Mouse (Mus musculus) limb, embryonic 10.5 days (tissue): ENCODE data around the gene Crim1. TPM values are rescaled to one million over a fixed set of nuclear protein-coding genes. Genes with fewer than 3 reads are reported as not detected.

Experiments
- DNase-seq: peaks from one replicate; pipeline ENCODE4 v3.0.0-alpha.2; 2017; ENCODE audit warnings: low spot score
- H3K27ac ChIP-seq: fragments of 300-500 bp; sonication (generic); 2 replicates; pipeline ENCODE4 v1.5.1; 2016; ENCODE audit warnings: mild to moderate bottlenecking
- H3K27me3 ChIP-seq: fragments of 300-500 bp; sonication (generic); 2 replicates; pipeline ENCODE4 v1.6.1; 2016; ENCODE audit warnings: low read depth, mild to moderate bottlenecking; ENCODE audit not compliant: poor library complexity, severe bottlenecking
- H3K36me3 ChIP-seq: fragments of 300-500 bp; sonication (generic); 2 replicates; pipeline ENCODE4 v1.6.1; 2016; ENCODE audit warnings: mild to moderate bottlenecking, moderate library complexity
- H3K4me1 ChIP-seq: fragments of 300-500 bp; sonication (generic); 2 replicates; pipeline ENCODE4 v1.6.1; 2016
- H3K4me3 ChIP-seq: fragments of 300-500 bp; sonication (generic); 2 replicates; pipeline ENCODE4 v1.5.1; 2016; ENCODE audit warnings: mild to moderate bottlenecking, moderate library complexity
- H3K9me3 ChIP-seq: fragments of 300-500 bp; sonication (generic); replicated peaks from 2 replicates; pipeline ENCODE4 v1.6.1; 2016; ENCODE audit warnings: mild to moderate bottlenecking
- WGBS: fragments of 180-500 bp; shearing (Covaris S2); methylation state at CpG from one replicate; pipeline ENCODE4 v1.1.7; 2016; 5-methylcytosine and 5-hydroxymethylcytosine counted together
- polyA plus RNA-seq: library from polyadenylated mRNA; unstranded; fragments of >200 nt; fragmentation: Nextera tagmentation; extraction: Ambion mirVana; gene quantifications from 2 replicates; pipeline ENCODE4 v1.2.1, GENCODE M21; 2016

Crim1 gene
- polyA plus RNA-seq, 1 experiment from 2014 or later = 2.2 TPM

DNA sequence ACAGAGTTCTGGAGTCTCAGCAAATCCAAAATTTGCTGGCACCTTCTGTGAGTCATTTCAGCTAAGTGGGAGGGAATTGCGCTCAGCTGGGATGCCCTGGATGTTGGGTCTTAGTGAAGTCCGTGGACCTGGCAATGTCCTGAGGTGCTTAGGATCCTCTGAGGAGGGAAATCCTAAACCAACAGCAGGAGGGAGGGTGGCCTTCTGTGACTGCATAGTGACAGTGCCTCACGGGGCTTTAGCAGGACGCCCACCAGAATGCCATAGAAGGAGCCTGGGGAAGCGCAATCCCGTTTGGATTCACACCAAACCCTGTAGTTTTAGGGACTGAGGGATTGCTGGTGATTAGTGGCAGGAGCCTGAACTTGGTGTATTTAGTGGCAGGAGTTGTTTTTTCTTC lies 17.4 kb downstream of the Crim1 start:
- WGBS = 53% methylated on average over 6 of the region's 6 CpGs
- peaks cover 16% of the 10 kb centered on the region for H3K4me1 ChIP-seq
- H3K36me3 ChIP-seq = no peaks in the 10 kb centered on the region; the same call in 1 of the 2 replicates
- no peak for DNase-seq
- no peaks in the 10 kb centered on the region for H3K9me3 ChIP-seq
- H3K27ac ChIP-seq = no peak overlapping the region
- H3K4me3 ChIP-seq = no peak overlapping the region
- no peaks in the 10 kb centered on the region for H3K27me3 ChIP-seq

DNA sequence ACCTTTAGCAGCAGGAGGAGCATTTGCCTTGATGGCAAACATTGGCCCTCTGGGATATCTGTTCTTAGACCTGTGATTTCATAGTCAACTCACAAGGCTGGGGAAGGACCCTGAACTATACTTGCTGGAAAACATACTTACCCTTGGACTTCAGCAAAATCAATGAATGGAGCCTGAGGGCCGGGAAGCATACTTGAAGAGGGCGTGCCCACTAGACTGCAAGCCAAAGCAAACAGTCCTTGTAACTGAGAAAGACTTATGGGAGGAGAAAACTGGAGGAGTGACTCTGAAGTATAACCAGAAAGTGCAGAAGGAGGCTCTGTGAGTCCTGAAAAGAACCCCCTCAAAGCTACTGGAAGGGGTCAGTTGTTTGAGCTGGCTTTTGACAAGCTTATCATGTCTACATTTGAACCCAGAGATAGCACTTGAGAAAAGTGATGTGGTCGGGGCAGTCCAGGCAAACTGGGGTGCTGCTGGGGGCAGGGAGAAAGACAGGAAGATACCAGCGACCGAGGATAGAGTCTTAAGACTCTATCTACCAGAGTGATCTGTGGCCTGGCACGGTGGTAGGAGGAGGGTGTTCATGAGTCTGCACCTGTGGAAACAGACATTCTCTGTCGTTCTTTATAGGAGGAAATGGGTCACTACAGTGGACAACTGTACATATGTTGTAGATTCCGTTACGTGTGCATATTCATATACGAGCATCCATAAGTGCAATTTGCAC lies 18.6 kb downstream of the Crim1 start:
- 88% methylated on average over 10 of the region's 10 CpGs for WGBS
- no peaks in the 10 kb centered on the region for H3K9me3 ChIP-seq
- no peaks in the 10 kb centered on the region for H3K27me3 ChIP-seq
- DNase-seq = no peak
- no peak overlapping the region for H3K27ac ChIP-seq
- H3K4me1 ChIP-seq = peaks cover 3% of the 10 kb centered on the region; the same call in 1 of the 2 replicates
- H3K4me3 ChIP-seq = no peak overlapping the region
- H3K36me3 ChIP-seq = no peaks in the 10 kb centered on the region; the same call in 1 of the 2 replicates

DNA sequence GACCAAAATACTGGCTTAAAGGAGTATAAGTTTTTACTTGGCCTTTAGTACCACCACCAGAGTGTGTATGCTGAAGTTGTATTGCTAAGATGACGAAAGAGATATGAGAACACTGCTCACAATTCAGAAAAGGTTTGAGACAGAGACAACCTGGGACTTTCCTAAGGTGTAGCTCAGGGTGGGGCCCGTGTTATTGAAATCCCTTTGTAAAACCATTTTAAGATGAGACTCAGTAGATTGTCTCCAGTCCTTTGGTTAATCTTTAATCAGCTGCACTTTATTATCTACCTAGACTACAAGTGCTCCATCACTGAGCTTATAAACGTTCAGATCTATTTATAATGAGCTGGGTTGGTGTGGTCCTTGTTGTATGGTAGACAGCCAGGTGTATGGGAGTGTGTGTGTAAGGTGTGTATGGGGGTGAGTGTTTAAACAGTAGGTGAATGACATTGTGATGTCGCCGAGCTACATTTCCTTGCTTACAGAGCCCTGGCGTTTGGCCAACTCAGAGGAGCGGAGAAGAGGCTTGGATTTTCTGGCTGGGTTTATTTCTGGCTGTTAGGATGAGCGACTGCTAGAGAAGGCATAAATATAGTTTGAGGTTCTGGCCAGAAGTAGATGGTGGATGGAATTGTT lies 21.1 kb downstream of the Crim1 start:
- DNase-seq = no peak
- Histone ChIP-seq H3K4me1 (peaks cover 21% of the 10 kb centered on the region), H3K27ac (no peak overlapping the region), H3K36me3 (no peaks in the 10 kb centered on the region), H3K27me3 (no peaks in the 10 kb centered on the region), H3K4me3 (no peak overlapping the region), H3K9me3 (no peaks in the 10 kb centered on the region)
- WGBS = 92% methylated on average over 8 of the region's 8 CpGs

DNA sequence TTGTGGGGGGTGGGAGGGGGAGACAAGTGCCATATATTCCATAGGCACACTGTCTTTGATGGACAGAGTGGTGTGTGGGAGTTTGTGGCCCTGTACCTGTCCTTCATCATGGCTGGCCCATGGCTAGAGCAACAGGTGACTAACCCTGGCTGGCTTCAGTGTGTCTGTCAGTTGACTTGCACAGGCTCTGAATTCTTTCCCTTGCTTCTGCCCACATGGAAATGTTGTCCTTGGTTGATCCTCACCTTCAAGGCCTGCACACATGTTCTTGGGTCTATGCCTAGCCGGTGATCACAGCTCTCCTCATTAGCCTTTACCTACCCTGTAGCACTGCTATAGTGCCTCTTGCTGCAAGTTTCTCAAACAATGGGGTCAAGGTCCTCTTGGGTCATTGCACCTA lies 21.8 kb downstream of the Crim1 start:
- Histone ChIP-seq H3K4me3 (no peak overlapping the region), H3K27me3 (no peaks in the 10 kb centered on the region), H3K9me3 (no peaks in the 10 kb centered on the region), H3K27ac (no peak overlapping the region), H3K4me1 (peaks cover 17% of the 10 kb centered on the region), H3K36me3 (no peaks in the 10 kb centered on the region)
- 97% methylated on average over 1 of the region's 1 CpGs for WGBS
- no peak for DNase-seq

DNA sequence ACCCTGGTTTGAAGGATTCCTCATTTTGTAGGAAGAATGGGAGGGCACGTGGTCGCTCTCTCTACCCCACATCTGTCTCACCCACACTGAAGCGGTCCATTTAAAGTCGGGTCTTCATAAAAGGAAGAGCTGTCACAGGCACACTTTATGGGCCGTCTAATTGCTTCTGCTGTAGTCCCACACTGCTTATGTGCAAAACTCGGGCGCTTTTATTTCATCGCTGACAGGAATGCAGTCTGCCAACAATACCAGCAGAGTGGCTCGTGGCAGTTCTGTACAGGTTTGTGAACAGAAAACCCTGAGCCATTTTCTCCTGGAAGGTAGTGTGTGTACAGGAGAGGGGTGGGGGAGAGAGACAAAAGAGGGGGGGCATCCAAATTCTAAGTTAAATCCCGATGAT lies 23.9 kb downstream of the Crim1 start:
- WGBS = 50% methylated on average over 10 of the region's 10 CpGs
- no peak for DNase-seq
- Histone ChIP-seq H3K4me3 (no peak overlapping the region), H3K4me1 (peaks cover 17% of the 10 kb centered on the region), H3K9me3 (no peaks in the 10 kb centered on the region), H3K27ac (no peak overlapping the region), H3K27me3 (no peaks in the 10 kb centered on the region), H3K36me3 (no peaks in the 10 kb centered on the region)

DNA sequence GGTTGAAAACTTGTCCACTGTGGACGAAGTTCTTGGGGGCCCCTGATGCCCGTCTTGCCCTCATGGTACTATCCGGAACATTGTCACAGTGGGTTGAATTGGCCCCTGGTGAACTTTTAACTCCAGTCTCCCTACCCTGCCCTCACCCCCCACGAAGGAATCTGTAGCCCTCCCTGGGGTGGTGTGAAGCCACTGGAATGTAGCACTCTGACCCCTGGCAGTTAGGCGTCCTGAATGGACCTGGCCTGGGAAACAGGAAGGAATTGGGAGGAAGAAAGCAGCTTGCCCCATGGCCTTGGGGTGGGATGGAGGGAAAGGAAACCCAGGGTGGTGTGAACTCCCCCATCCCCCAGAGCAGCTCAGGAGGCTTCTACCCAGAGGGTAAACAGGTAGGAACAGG lies 25.5 kb downstream of the Crim1 start:
- Histone ChIP-seq H3K4me1 (peaks cover 17% of the 10 kb centered on the region), H3K36me3 (no peaks in the 10 kb centered on the region), H3K4me3 (no peak overlapping the region), H3K27ac (no peak overlapping the region), H3K27me3 (no peaks in the 10 kb centered on the region), H3K9me3 (no peaks in the 10 kb centered on the region)
- no peak for DNase-seq
- 68% methylated on average over 5 of the region's 5 CpGs for WGBS

GRCm38 (mm10) chr17:78227211-78227610 lies 27.2 kb downstream of the Crim1 start:
- Histone ChIP-seq H3K4me1 (peaks cover 17% of the 10 kb centered on the region), H3K36me3 (no peaks in the 10 kb centered on the region), H3K4me3 (no peak overlapping the region), H3K9me3 (no peaks in the 10 kb centered on the region), H3K27me3 (no peaks in the 10 kb centered on the region), H3K27ac (no peak overlapping the region)
- DNase-seq = no peak
- 89% methylated on average over 3 of the region's 3 CpGs for WGBS

- no peak overlapping the region for H3K4me3 ChIP-seq
- no peaks in the 10 kb centered on the region for H3K9me3 ChIP-seq
- no peaks in the 10 kb centered on the region for H3K36me3 ChIP-seq
- no peaks in the 10 kb centered on the region for H3K27me3 ChIP-seq
- 90% methylated on average over 5 of the region's 5 CpGs for WGBS
- no peaks in the 10 kb centered on the region for H3K4me1 ChIP-seq
- H3K27ac ChIP-seq = no peak overlapping the region
- DNase-seq = no peak
These were observed 31.5 kb downstream of the Crim1 start for GRCm38 (mm10) chr17:78231567-78231966.

DNA sequence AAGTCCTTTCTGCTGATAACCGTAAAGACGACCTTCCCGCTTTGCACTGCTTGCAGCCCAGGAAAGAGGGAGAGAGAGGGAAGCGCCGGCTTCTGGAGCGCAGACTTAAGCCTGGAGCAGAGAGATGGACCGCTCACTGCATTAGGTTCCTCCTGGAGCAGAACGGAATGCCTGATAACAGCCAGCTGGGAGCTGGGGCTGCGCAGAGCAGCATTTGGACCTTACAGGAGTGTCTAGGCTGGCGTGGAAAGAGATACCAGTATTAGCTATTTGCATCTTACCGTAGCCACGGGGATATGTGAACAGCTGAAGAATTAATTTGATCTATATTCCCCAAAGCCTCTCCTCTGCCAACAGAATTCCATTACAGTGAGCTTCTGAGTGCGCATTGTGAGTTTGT lies 32.7 kb downstream of the Crim1 start:
- WGBS = 87% methylated on average over 13 of the region's 13 CpGs
- H3K9me3 ChIP-seq = no peaks in the 10 kb centered on the region
- no peak overlapping the region for H3K27ac ChIP-seq
- DNase-seq = no peak
- no peaks in the 10 kb centered on the region for H3K36me3 ChIP-seq
- H3K27me3 ChIP-seq = no peaks in the 10 kb centered on the region
- H3K4me1 ChIP-seq = no peaks in the 10 kb centered on the region
- no peak overlapping the region for H3K4me3 ChIP-seq

DNA sequence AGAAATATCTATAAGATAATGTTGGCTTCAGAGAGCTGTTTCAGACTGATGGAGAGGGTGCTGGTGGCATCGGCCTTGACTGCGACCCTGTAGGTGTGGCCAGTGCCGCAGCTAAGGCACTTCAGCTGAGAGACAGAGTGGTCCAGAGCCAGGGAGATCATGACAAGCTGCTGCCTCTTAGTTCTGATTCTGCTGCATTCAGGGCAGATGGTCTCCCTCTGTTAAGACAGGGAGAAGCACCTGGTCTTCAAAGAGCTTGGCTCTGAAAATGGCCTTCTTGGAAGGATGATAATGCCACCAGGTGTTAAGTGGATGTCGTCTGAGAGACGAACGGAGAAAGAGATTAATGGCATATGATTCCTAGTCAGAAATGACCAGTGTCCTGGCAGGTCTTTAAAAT lies 33.8 kb downstream of the Crim1 start:
- no peak overlapping the region for H3K27ac ChIP-seq
- no peak overlapping the region for H3K4me3 ChIP-seq
- no peak for DNase-seq

DNA sequence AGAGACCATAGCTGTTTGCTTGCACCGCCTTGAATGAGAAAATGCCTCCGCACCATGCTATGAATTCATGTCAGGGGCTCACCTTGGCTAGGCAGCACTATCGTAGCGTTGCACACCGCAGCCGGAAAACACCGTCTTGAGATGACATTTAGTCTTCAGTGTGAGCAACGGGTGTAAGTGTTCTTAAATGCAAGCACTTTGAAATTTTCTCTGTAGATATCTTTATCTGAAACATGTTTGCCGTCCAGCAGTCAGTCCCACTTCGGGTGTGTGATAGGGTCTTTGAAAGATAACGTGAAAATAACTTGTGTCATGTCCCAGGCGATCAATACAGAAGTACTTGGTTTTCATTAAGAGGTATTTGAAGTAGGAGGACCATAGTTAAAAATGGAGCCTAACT lies 36.1 kb downstream of the Crim1 start:
- Histone ChIP-seq H3K36me3 (peaks cover 6% of the 10 kb centered on the region; the same call in 1 of the 2 replicates), H3K27ac (no peak overlapping the region), H3K27me3 (no peaks in the 10 kb centered on the region), H3K4me1 (peaks cover under 1% of the 10 kb centered on the region; the same call in 1 of the 2 replicates), H3K9me3 (no peaks in the 10 kb centered on the region), H3K4me3 (no peak overlapping the region)
- WGBS = 94% methylated on average over 12 of the region's 12 CpGs
- no peak for DNase-seq

More for the DNA sequence above, 33.8 kb downstream of the Crim1 start:
- WGBS = 88% methylated on average over 6 of the region's 6 CpGs
- H3K4me1 ChIP-seq = no peaks in the 10 kb centered on the region
- H3K27me3 ChIP-seq = no peaks in the 10 kb centered on the region
- H3K9me3 ChIP-seq = no peaks in the 10 kb centered on the region
- no peaks in the 10 kb centered on the region for H3K36me3 ChIP-seq

DNA sequence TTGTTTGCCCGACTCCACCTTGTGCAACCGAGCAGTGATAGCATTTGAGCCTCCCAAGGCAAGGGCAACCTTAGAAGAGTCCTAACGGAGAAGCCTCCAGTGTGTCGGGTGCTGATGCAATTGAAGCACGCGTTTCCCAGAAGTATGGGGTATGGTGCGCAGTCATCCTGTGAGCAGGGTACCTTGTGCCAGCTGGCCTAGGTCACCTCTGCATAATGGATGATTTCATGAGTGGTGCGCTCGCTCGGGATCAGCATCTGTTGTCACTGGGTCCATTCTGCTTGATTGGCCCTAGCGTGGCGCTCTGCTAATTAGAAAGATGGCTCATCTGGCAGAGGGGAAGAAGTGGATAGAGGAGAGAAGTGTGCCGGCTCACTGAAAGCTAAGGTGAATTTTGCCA lies 37.9 kb downstream of the Crim1 start:
- Histone ChIP-seq H3K4me1 (peaks cover 11% of the 10 kb centered on the region), H3K27me3 (no peaks in the 10 kb centered on the region), H3K9me3 (no peaks in the 10 kb centered on the region), H3K36me3 (peaks cover 6% of the 10 kb centered on the region; the same call in 1 of the 2 replicates), H3K4me3 (no peak overlapping the region), H3K27ac (no peak overlapping the region)
- 94% methylated on average over 13 of the region's 13 CpGs for WGBS
- no peak for DNase-seq

GRCm38 (mm10) chr17:78240161-78240560 lies 40.1 kb downstream of the Crim1 start:
- no peak for DNase-seq
- 88% methylated on average over 4 of the region's 4 CpGs for WGBS
- Histone ChIP-seq H3K27ac (no peak overlapping the region), H3K27me3 (no peaks in the 10 kb centered on the region), H3K9me3 (no peaks in the 10 kb centered on the region), H3K4me1 (peaks cover 11% of the 10 kb centered on the region), H3K36me3 (peaks cover 6% of the 10 kb centered on the region; the same call in 1 of the 2 replicates), H3K4me3 (no peak overlapping the region)
